Mouse (Mus musculus) midbrain, postnatal 0 days (tissue): ENCODE measurements around the gene Defa37. TPM values are rescaled to one million over a fixed set of nuclear protein-coding genes. Genes with fewer than 3 reads are reported as not detected.
"Not testable (repeated sequence)": the region's sequence is repeated elsewhere in the genome, so short reads cannot be mapped to it uniquely, and the experiment has no call there.

Experiments used
- ATAC-seq: fragments of 200-750 bp; cut with Nextera tagmentation; 2 replicates; pipeline ENCODE4 v1.8.0; 2017; ENCODE audit warnings: moderate number of reproducible peaks, mild to moderate bottlenecking, moderate TSS enrichment, moderate library complexity; ENCODE audit not compliant: low FRiP score
- DNase-seq: peaks from one replicate; pipeline ENCODE4 v3.0.0-alpha.2; 2015; ENCODE audit warnings: low spot score
- H3K27ac ChIP-seq: fragments of 300-500 bp; sonication (generic); 2 replicates; pipeline ENCODE4 v1.5.1; 2014; ENCODE audit warnings: low read depth, mild to moderate bottlenecking, low read length, mixed read lengths
- H3K27me3 ChIP-seq: fragments of 300-500 bp; sonication (generic); 2 replicates; pipeline ENCODE4 v1.6.1; 2014; ENCODE audit warnings: low read length, control low read depth, mixed read lengths; ENCODE audit not compliant: insufficient read depth
- H3K36me3 ChIP-seq: fragments of 300-500 bp; sonication (generic); 2 replicates; pipeline ENCODE4 v1.6.1; 2014; ENCODE audit warnings: low read length, control low read depth, mixed read lengths; ENCODE audit not compliant: insufficient read depth
- H3K4me1 ChIP-seq: fragments of 300-500 bp; sonication (generic); 2 replicates; pipeline ENCODE4 v1.6.1; 2014; ENCODE audit warnings: mild to moderate bottlenecking, control low read depth, antibody characterized with exemption, low read length, mixed read lengths; ENCODE audit not compliant: insufficient read depth
- H3K4me2 ChIP-seq: fragments of 300-500 bp; sonication (generic); 2 replicates; pipeline ENCODE4 v1.6.1; 2014; ENCODE audit warnings: low read depth, mild to moderate bottlenecking, low read length, mixed read lengths; ENCODE audit not compliant: poor library complexity, severe bottlenecking
- H3K4me3 ChIP-seq: fragments of 300-500 bp; sonication (generic); 2 replicates; pipeline ENCODE4 v1.5.1; 2014; ENCODE audit warnings: low read depth, mild to moderate bottlenecking, low read length, moderate library complexity
- H3K9ac ChIP-seq: fragments of 300-500 bp; sonication (generic); replicated peaks from 2 replicates; pipeline ENCODE4 v1.6.1; 2014; ENCODE audit warnings: mild to moderate bottlenecking, low read length, moderate library complexity, mixed read lengths; ENCODE audit not compliant: poor library complexity, severe bottlenecking
- H3K9me3 ChIP-seq: fragments of 300-500 bp; sonication (generic); 2 replicates; pipeline ENCODE4 v1.6.1; 2016; ENCODE audit warnings: low read length, control low read depth
- WGBS: fragments of 180-500 bp; shearing (Covaris S2); extraction: QIAGEN DNeasy Blood & Tissue Kit; methylation state at CpG from one replicate; pipeline ENCODE4 v1.1.7; 2014; 5-methylcytosine and 5-hydroxymethylcytosine counted together
- polyA plus RNA-seq: library from polyadenylated mRNA; unstranded; fragments of >200 nt; fragmentation: Nextera tagmentation; extraction: Ambion mirVana; gene quantifications from 2 replicates; pipeline ENCODE4 v1.2.1, GENCODE M21; 2015
- total RNA-seq: library from RNA; depleted of rRNA; stranded (reverse); fragments of >200 nt; gene quantifications from 2 replicates; pipeline ENCODE4 v1.2.3, GENCODE M21; 2014; rRNA removed

The Defa37 gene
- not detected in 2 replicates for total RNA-seq
- not detected in 2 replicates for polyA plus RNA-seq

- ATAC-seq, H3K27ac ChIP-seq, H3K27me3 ChIP-seq, H3K4me1 ChIP-seq, DNase-seq, H3K9me3 ChIP-seq, H3K4me3 ChIP-seq, H3K9ac ChIP-seq, H3K4me2 ChIP-seq, H3K36me3 ChIP-seq: not testable (repeated sequence)
- WGBS: no CpG with 5 or more reads among the region's 1 CpGs
Measured at GRCm38 (mm10) chr8:21565086-21565485, at the start of gene Defa37. TSS of gene Defa37 (plus strand) at chr8:21565386.

- WGBS: no CpG with 5 or more reads among the region's 2 CpGs
- DNase-seq, H3K9me3 ChIP-seq, H3K4me1 ChIP-seq, H3K27ac ChIP-seq, H3K27me3 ChIP-seq, H3K9ac ChIP-seq, ATAC-seq, H3K4me3 ChIP-seq, H3K4me2 ChIP-seq, H3K36me3 ChIP-seq: not testable (repeated sequence)
Measured at GRCm38 (mm10) chr8:21528732-21529131, 36.5 kb upstream of the Defa37 start, which contains the start of gene Defa32. TSS of gene Defa32 (plus strand) at chr8:21529032.

- not testable (repeated sequence) for H3K4me3 ChIP-seq, H3K4me1 ChIP-seq, H3K27ac ChIP-seq, H3K4me2 ChIP-seq, H3K36me3 ChIP-seq, H3K9me3 ChIP-seq, ATAC-seq, DNase-seq, H3K27me3 ChIP-seq, H3K9ac ChIP-seq
- WGBS: no CpG with 5 or more reads among the region's 1 CpGs
Measured at GRCm38 (mm10) chr8:21582706-21583105, 17.5 kb downstream of the Defa37 start, which contains the start of gene Defa28. TSS of gene Defa28 (plus strand) at chr8:21583006.

- H3K27ac ChIP-seq, H3K27me3 ChIP-seq, H3K4me3 ChIP-seq, ATAC-seq, H3K9me3 ChIP-seq, H3K4me2 ChIP-seq, H3K4me1 ChIP-seq, DNase-seq, H3K9ac ChIP-seq, H3K36me3 ChIP-seq: not testable (repeated sequence)
- WGBS: no CpG with 5 or more reads among the region's 1 CpGs
Measured at GRCm38 (mm10) chr8:21594408-21594807, 29.2 kb downstream of the Defa37 start, which contains the start of gene Gm7861. TSS of gene Gm7861 (minus strand) at chr8:21594508.

Other genes with a start within 250 kb of the Defa37 start
- not detected in 2 replicates for gene Defa27, start 249.8 kb upstream of the Defa37 start, total RNA-seq
- not detected in 2 replicates for gene Defa27, start 249.8 kb upstream of the Defa37 start, polyA plus RNA-seq
- gene Defa29, start 238.4 kb upstream of the Defa37 start, total RNA-seq: not detected in 2 replicates
- not detected in 2 replicates for gene Defa29, start 238.4 kb upstream of the Defa37 start, polyA plus RNA-seq
- not detected in 2 replicates for gene Defa2, start 186.9 kb upstream of the Defa37 start, total RNA-seq
- not detected in 2 replicates for gene Defa2, start 186.9 kb upstream of the Defa37 start, polyA plus RNA-seq
- not detected in 2 replicates for gene Defa33, start 173.6 kb upstream of the Defa37 start, total RNA-seq
- gene Defa33, start 173.6 kb upstream of the Defa37 start, polyA plus RNA-seq: not detected in 2 replicates
- not detected in 2 replicates for gene Defa36, start 138.0 kb upstream of the Defa37 start, total RNA-seq
- gene Defa36, start 138.0 kb upstream of the Defa37 start, polyA plus RNA-seq: not detected in 2 replicates
- not detected in 2 replicates for gene Gm7849, start 108.8 kb upstream of the Defa37 start, total RNA-seq
- not detected in 2 replicates for gene Gm7849, start 108.8 kb upstream of the Defa37 start, polyA plus RNA-seq
- not detected in 2 replicates for gene Defa20, start 56.1 kb upstream of the Defa37 start, total RNA-seq
- not detected in 2 replicates for gene Defa20, start 56.1 kb upstream of the Defa37 start, polyA plus RNA-seq
- not detected in 2 replicates for gene Defa32, start 36.4 kb upstream of the Defa37 start, total RNA-seq
- not detected in 2 replicates for gene Defa32, start 36.4 kb upstream of the Defa37 start, polyA plus RNA-seq
- gene Defa28, start 17.6 kb downstream of the Defa37 start, total RNA-seq: not detected in 2 replicates
- not detected in 2 replicates for gene Defa28, start 17.6 kb downstream of the Defa37 start, polyA plus RNA-seq
- gene Gm7861, start 29.1 kb downstream of the Defa37 start, total RNA-seq: not detected in 2 replicates
- gene Gm7861, start 29.1 kb downstream of the Defa37 start, polyA plus RNA-seq: not detected in 2 replicates
- not detected in 2 replicates for gene Defa26, start 52.8 kb downstream of the Defa37 start, total RNA-seq
- not detected in 2 replicates for gene Defa26, start 52.8 kb downstream of the Defa37 start, polyA plus RNA-seq
- gene Defa17, start 90.4 kb downstream of the Defa37 start, total RNA-seq: not detected in 2 replicates
- gene Defa17, start 90.4 kb downstream of the Defa37 start, polyA plus RNA-seq: not detected in 2 replicates
- gene Defa34, start 100.4 kb downstream of the Defa37 start, total RNA-seq: not detected in 2 replicates
- not detected in 2 replicates for gene Defa34, start 100.4 kb downstream of the Defa37 start, polyA plus RNA-seq
- not detected in 2 replicates for gene AY761184, start 138.3 kb downstream of the Defa37 start, total RNA-seq
- gene AY761184, start 138.3 kb downstream of the Defa37 start, polyA plus RNA-seq: not detected in 2 replicates
- gene Defa24, start 169.1 kb downstream of the Defa37 start, total RNA-seq: not detected in 2 replicates
- gene Defa24, start 169.1 kb downstream of the Defa37 start, polyA plus RNA-seq: not detected in 2 replicates